Mouse (Mus musculus): ENCODE results near the gene Wdr77.
"Not testable (repeated sequence)": the region's sequence is repeated elsewhere in the genome, so short reads cannot be mapped to it uniquely, and the experiment has no call there.

Wdr77 gene

GRCm38 (mm10) chr3:105957235-105957634, 1.9 kb upstream of the Wdr77 start:
- DNase-seq, result no peak

GRCm38 (mm10) chr3:105958204-105958603, 965 bp upstream of the Wdr77 start:
- DNase-seq, result no peak

GRCm38 (mm10) chr3:105959585-105959984, 416 bp downstream of the Wdr77 start:
- DNase-seq, result no peak

GRCm38 (mm10) chr3:105959999-105960398, 830 bp downstream of the Wdr77 start, which contains the start of gene Atp5f1:
Atp5f1 (minus strand) TSS chr3:105960099.
- no peak for DNase-seq

GRCm38 (mm10) chr3:105960700-105961099, 1.5 kb downstream of the Wdr77 start:
- no peak for DNase-seq

- no peak for DNase-seq
Measured at GRCm38 (mm10) chr3:105971831-105972446, 12.8 kb downstream of the Wdr77 start.

- DNase-seq, result no peak
Measured at GRCm38 (mm10) chr3:105973411-105973810, 14.2 kb downstream of the Wdr77 start, which contains the start of gene Ovgp1. Ovgp1 (plus strand) TSS chr3:105973711.

GRCm38 (mm10) chr3:105974174-105974573, 15.0 kb downstream of the Wdr77 start:
- no peak for DNase-seq

GRCm38 (mm10) chr3:105989611-105990010, 30.4 kb downstream of the Wdr77 start:
- DNase-seq, result not testable (repeated sequence)

- DNase-seq, result no peak
Measured at GRCm38 (mm10) chr3:105991653-105992283, 32.6 kb downstream of the Wdr77 start.

GRCm38 (mm10) chr3:105994730-105995129, 35.6 kb downstream of the Wdr77 start:
- DNase-seq, result no peak

GRCm38 (mm10) chr3:106000707-106001375, 41.7 kb downstream of the Wdr77 start:
- no peak for DNase-seq

- DNase-seq, result peak; percentile 23
Measured at GRCm38 (mm10) chr3:106001416-106002370, 42.5 kb downstream of the Wdr77 start.

GRCm38 (mm10) chr3:106003360-106003759, 44.2 kb downstream of the Wdr77 start:
- DNase-seq, result not testable (repeated sequence)

GRCm38 (mm10) chr3:106014546-106014945, 55.4 kb downstream of the Wdr77 start, which contains the start of gene Pifo:
Pifo (minus strand) TSS chr3:106014646.
- no peak for DNase-seq

Data from right cerebral cortex, postnatal 25 days (tissue).